Mouse (Mus musculus): ENCODE measurements around the gene Capzb. TPM values are rescaled to one million over a fixed set of nuclear protein-coding genes. Genes with fewer than 3 reads are reported as not detected.
A peak's percentile ranks its signal among the peaks of the same experiment; 100 is the strongest.

The Capzb gene
- polyA plus RNA-seq, 1 experiment from 2014 or later = 324 TPM

GRCm38 (mm10) chr4:139246130-139246877, 53.6 kb downstream of the Capzb start:
- no peaks in the 10 kb centered on the region for H3K9me3 ChIP-seq
- no peak overlapping the region for H3K4me3 ChIP-seq (replicated peaks)
- peaks cover 63% of the 10 kb centered on the region for H3K4me1 ChIP-seq (replicated peaks)
- peak overlapping the region; percentile 72 for H3K27ac ChIP-seq
- ATAC-seq = peak; percentile 88
- no peak overlapping the region for H3K4me2 ChIP-seq (replicated peaks)
- H3K9ac ChIP-seq (replicated peaks) = no peak overlapping the region
- WGBS = 58% methylated on average over 7 of the region's 7 CpGs
- H3K36me3 ChIP-seq = peaks cover 13% of the 10 kb centered on the region; the same call in 1 of the 2 replicates
- H3K27me3 ChIP-seq = no peaks in the 10 kb centered on the region

- Histone ChIP-seq H3K4me1 (replicated peaks) (peaks cover 65% of the 10 kb centered on the region), H3K4me3 (replicated peaks) (no peak overlapping the region), H3K9me3 (no peaks in the 10 kb centered on the region), H3K9ac (replicated peaks) (no peak overlapping the region), H3K4me2 (replicated peaks) (no peak overlapping the region), H3K36me3 (no peaks in the 10 kb centered on the region), H3K27me3 (no peaks in the 10 kb centered on the region), H3K27ac (no peak overlapping the region)
- ATAC-seq = no peak
- 82% methylated on average over 7 of the region's 7 CpGs for WGBS
Observed at GRCm38 (mm10) chr4:139247966-139248365, 55.3 kb downstream of the Capzb start.

GRCm38 (mm10) chr4:139248736-139249135, 56.0 kb downstream of the Capzb start:
- Histone ChIP-seq H3K27me3 (no peaks in the 10 kb centered on the region), H3K9me3 (no peaks in the 10 kb centered on the region), H3K4me3 (replicated peaks) (no peak overlapping the region), H3K4me1 (replicated peaks) (peaks cover 69% of the 10 kb centered on the region), H3K27ac (no peak overlapping the region), H3K36me3 (no peaks in the 10 kb centered on the region), H3K9ac (replicated peaks) (no peak overlapping the region), H3K4me2 (replicated peaks) (no peak overlapping the region)
- ATAC-seq = no peak
- 80% methylated on average over 5 of the region's 5 CpGs for WGBS

DNA sequence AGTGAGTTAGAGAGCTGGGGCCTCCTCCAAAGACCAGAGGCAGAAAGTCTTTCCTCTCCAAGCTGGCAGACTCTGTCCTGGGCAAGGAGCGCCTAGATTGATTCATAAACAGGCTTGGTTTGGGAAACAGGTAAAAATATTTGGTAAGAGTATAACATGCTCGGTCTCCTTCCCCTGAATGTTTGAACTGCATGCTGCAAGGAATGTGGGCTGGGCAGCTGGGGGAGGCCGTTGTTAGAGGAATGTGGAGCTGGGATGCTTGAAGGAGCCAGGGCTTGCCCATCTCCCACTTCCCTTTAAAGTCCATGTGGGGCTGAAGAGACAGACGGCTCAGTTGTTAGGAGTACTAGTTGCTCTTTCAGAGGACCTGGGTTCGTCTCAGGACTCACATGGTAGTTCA, 57.3 kb downstream of the Capzb start:
- no peak overlapping the region for H3K9ac ChIP-seq (replicated peaks)
- 76% methylated on average over 5 of the region's 5 CpGs for WGBS
- H3K27me3 ChIP-seq = no peaks in the 10 kb centered on the region
- no peak overlapping the region for H3K4me2 ChIP-seq (replicated peaks)
- H3K27ac ChIP-seq = no peak overlapping the region
- H3K9me3 ChIP-seq = no peaks in the 10 kb centered on the region
- H3K36me3 ChIP-seq = no peaks in the 10 kb centered on the region
- ATAC-seq = no peak
- peaks cover 61% of the 10 kb centered on the region for H3K4me1 ChIP-seq (replicated peaks)
- no peak overlapping the region for H3K4me3 ChIP-seq (replicated peaks)

DNA sequence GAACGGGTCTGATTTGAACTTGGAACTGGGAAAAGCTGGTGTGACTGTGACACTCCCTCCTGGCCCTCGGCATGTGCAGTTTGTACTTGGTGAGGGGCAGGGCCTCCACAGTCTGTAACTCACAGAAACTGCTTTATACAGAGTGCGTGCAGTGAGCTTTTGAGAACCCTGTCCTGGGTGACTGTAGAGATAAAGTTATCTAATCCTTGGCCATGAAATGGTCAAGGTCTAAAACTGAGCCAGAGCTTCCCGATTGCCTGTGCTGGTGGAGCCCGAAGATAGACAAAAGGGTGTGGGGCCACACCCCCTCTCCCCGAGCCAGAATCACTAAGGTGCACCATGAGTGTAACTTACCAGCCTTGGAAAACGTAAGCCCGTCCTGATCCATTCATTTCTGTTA, 58.2 kb downstream of the Capzb start:
- no peak overlapping the region for H3K27ac ChIP-seq
- H3K4me3 ChIP-seq (replicated peaks) = no peak overlapping the region
- 78% methylated on average over 8 of the region's 8 CpGs for WGBS
- no peak overlapping the region for H3K4me2 ChIP-seq (replicated peaks)
- peaks cover 53% of the 10 kb centered on the region for H3K4me1 ChIP-seq (replicated peaks)
- ATAC-seq = no peak
- no peaks in the 10 kb centered on the region for H3K36me3 ChIP-seq
- no peaks in the 10 kb centered on the region for H3K27me3 ChIP-seq
- H3K9me3 ChIP-seq = no peaks in the 10 kb centered on the region
- peak overlapping the region; percentile 15; the same call in 1 of the 2 replicates for H3K9ac ChIP-seq (replicated peaks)

DNA sequence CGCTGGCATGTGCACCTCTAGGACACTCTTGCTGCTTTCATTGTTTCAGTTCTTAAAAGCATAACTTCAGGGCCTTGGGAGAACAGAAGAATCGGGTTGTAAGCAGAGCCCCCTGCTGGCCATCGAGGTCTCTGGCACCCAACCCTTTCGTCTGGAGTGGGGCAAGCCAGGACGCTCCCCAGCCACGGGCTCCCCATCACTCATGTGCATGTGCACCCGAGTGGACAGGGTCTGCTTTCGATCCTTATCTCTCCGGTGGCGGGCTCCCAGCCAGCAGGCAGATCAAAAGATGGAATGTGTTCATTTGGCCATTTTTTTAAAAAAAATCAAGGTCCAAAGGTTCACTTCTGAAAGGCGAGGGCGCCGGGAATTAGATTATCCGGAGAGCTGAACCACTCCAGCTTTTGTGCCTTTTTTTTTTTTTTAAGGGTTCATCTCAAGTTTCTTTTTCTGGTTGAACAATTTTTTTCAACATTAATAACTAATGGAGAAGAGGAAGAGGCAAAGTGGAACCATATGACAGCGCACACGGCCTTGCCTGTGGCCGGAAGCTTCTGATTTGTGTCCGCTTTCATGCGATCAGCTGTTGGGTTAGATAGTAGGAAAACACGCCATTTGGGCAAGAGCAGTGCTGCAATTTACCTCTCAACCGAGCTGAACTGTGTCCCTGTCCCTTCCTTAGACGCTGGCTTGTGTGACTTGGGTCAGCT, 59.5 kb downstream of the Capzb start:
- H3K4me2 ChIP-seq (replicated peaks) = no peak overlapping the region

DNA sequence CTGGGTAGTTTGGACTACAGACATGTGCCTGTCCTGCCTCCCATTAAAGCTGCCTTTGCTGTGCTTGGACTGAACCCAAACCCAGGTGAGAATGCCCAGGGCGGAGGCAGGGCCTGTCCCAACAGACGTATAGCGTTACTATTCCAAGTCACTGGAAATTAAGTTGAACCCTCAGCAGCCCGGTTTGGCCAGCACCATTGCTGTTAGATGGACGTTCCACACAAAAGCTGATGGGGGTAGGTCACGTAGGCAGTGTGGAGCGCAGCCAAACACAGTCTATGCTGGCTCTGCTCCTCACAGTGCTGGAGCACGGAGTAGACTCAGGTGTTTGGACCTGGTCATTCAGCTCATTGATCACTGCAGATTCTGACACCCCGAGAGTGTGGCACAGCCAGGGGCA, 60.5 kb downstream of the Capzb start:
- H3K9me3 ChIP-seq = no peaks in the 10 kb centered on the region
- H3K9ac ChIP-seq (replicated peaks) = no peak overlapping the region
- peaks cover 17% of the 10 kb centered on the region for H3K36me3 ChIP-seq
- peaks cover 30% of the 10 kb centered on the region for H3K4me1 ChIP-seq (replicated peaks)
- ATAC-seq = no peak
- H3K27me3 ChIP-seq = no peaks in the 10 kb centered on the region
- H3K27ac ChIP-seq = no peak overlapping the region
- H3K4me3 ChIP-seq (replicated peaks) = no peak overlapping the region
- 93% methylated on average over 9 of the region's 9 CpGs for WGBS
- H3K4me2 ChIP-seq (replicated peaks) = no peak overlapping the region

More for the DNA sequence above, 59.5 kb downstream of the Capzb start:
- Histone ChIP-seq H3K4me3 (replicated peaks) (no peak overlapping the region), H3K4me1 (replicated peaks) (peaks cover 40% of the 10 kb centered on the region), H3K9me3 (no peaks in the 10 kb centered on the region), H3K36me3 (peaks cover 7% of the 10 kb centered on the region), H3K27me3 (no peaks in the 10 kb centered on the region), H3K9ac (replicated peaks) (no peak overlapping the region), H3K27ac (no peak overlapping the region)
- WGBS = 59% methylated on average over 22 of the region's 22 CpGs
- ATAC-seq = peak; percentile 60; the same call in 1 of the 2 replicates

DNA sequence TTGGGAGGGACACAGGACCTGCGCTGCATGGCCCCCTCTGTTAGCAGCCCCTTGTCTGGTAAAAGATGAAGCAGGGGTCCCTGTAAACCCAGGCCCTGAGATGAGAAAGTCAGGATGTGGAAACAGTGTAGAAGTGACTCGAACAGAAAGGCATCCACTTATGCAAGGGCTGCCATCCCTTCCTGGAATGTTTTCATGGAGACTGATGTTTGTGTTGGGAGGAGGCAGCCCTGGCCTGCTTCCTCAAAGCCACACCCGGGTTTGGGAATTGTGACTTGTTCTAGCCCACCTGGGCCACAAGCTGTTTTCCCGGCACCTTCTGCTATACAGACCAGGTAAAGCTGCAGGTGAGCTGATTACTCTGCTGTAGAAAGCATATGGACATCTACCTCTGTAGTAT, 63.4 kb downstream of the Capzb start:
- H3K9ac ChIP-seq (replicated peaks) = no peak overlapping the region
- no peak overlapping the region for H3K4me2 ChIP-seq (replicated peaks)
- H3K27ac ChIP-seq = no peak overlapping the region
- H3K27me3 ChIP-seq = no peaks in the 10 kb centered on the region
- 94% methylated on average over 4 of the region's 4 CpGs for WGBS
- no peaks in the 10 kb centered on the region for H3K9me3 ChIP-seq
- H3K4me3 ChIP-seq (replicated peaks) = no peak overlapping the region
- H3K36me3 ChIP-seq = peaks cover 45% of the 10 kb centered on the region
- no peak for ATAC-seq
- peaks cover 14% of the 10 kb centered on the region for H3K4me1 ChIP-seq (replicated peaks)

DNA sequence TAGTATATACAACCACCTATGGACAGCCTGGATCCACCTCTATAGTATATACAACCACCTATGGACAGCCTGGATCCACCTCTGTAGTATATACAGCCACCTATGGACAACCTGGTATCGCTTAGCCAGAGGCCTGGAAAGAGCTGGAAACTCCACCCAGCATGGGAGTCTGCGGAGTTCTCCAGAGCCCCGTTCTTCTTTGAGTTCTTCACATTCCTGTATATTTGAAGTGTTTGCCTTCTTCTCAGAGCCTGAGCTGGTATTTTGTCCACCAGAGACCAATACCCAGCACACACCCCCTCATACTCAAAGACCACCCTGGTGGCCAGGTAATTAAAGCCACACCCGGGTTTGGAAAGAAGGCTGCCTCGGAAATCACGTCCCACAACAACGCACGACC, 64.0 kb downstream of the Capzb start:
- Histone ChIP-seq H3K9me3 (no peaks in the 10 kb centered on the region), H3K27me3 (no peaks in the 10 kb centered on the region), H3K27ac (no peak overlapping the region), H3K4me2 (replicated peaks) (no peak overlapping the region), H3K36me3 (peaks cover 49% of the 10 kb centered on the region), H3K9ac (replicated peaks) (no peak overlapping the region), H3K4me1 (replicated peaks) (peaks cover 8% of the 10 kb centered on the region), H3K4me3 (replicated peaks) (no peak overlapping the region)
- ATAC-seq = no peak
- WGBS = 96% methylated on average over 8 of the region's 8 CpGs

DNA sequence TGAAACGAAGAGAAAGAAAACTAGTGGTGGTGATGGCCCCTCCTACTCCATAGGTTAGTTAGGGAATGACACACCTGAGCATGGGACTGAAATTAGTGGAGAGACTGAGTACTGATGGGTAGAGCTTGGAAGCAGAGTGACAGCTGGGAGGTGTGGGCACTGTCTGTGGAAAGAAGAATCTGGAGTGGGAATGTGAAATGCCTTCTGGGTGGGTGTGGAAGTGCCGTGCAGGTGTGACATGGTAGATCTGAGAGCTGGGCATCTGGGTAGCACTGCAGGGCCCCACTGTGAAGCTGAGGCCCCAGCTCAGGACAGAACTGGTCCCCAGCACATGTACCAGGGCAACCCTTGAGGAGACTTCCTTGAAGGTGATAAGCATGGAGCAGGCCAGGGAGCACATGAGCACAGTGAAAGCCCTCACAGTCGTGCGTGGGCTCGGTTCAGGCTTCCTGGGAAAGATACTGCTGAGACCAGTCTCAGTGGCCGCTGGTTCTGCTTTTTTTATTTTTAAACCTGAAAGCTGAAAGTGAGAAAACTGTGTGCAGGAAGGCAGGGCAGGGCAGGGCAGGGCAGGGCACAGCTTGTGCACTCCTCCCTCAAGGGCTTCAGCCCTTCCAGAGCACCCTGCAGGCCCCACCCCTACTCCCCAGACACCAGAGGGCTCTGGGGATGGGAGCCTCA, 66.1 kb downstream of the Capzb start:
- Histone ChIP-seq H3K9ac (replicated peaks) (no peak overlapping the region), H3K9me3 (no peaks in the 10 kb centered on the region), H3K27me3 (no peaks in the 10 kb centered on the region), H3K36me3 (peaks cover 70% of the 10 kb centered on the region), H3K4me2 (replicated peaks) (no peak overlapping the region), H3K27ac (no peak overlapping the region), H3K4me3 (replicated peaks) (no peak overlapping the region), H3K4me1 (replicated peaks) (no peaks in the 10 kb centered on the region)
- ATAC-seq = no peak
- 89% methylated on average over 6 of the region's 6 CpGs for WGBS

- peaks cover 76% of the 10 kb centered on the region for H3K36me3 ChIP-seq
- WGBS = 91% methylated on average over 11 of the region's 11 CpGs
- no peaks in the 10 kb centered on the region for H3K4me1 ChIP-seq (replicated peaks)
- no peak overlapping the region for H3K9ac ChIP-seq (replicated peaks)
- no peak overlapping the region for H3K4me3 ChIP-seq (replicated peaks)
- no peak overlapping the region for H3K27ac ChIP-seq
- ATAC-seq = no peak
- H3K4me2 ChIP-seq (replicated peaks) = no peak overlapping the region
- H3K9me3 ChIP-seq = no peaks in the 10 kb centered on the region
- H3K27me3 ChIP-seq = no peaks in the 10 kb centered on the region
Observed at GRCm38 (mm10) chr4:139259302-139259871, 66.7 kb downstream of the Capzb start.

DNA sequence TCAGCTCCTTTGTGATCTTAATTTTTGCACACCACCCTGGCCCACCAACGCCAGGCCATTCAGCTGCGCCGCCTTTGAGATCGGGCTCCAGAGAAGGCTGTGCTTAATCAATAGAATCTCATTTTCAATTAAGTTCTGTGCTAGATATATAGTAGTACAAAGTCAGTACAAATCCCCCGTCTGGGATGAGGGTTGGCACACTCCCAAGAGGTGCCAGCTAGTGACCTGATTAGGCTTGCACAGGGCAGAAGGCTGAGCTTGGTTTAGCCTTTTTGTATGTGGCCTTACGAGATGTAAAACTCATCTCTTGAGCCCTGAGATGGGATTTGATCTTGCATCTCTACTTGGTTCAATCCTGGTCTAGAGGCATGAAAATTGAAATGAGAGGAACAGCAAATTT, 70.3 kb downstream of the Capzb start:
- no peak overlapping the region for H3K9ac ChIP-seq (replicated peaks)
- H3K4me1 ChIP-seq (replicated peaks) = no peaks in the 10 kb centered on the region
- H3K4me2 ChIP-seq (replicated peaks) = no peak overlapping the region
- no peak overlapping the region for H3K27ac ChIP-seq
- no peak for ATAC-seq
- H3K4me3 ChIP-seq (replicated peaks) = no peak overlapping the region
- H3K9me3 ChIP-seq = no peaks in the 10 kb centered on the region
- H3K36me3 ChIP-seq = peaks cover 83% of the 10 kb centered on the region
- H3K27me3 ChIP-seq = no peaks in the 10 kb centered on the region
- WGBS = 90% methylated on average over 6 of the region's 6 CpGs

Measured in midbrain, embryonic 13.5 days (tissue).